Mouse (Mus musculus) gastrocnemius, postnatal 36 days (tissue): ENCODE data around the gene Rasef. TPM values are rescaled to one million over a fixed set of nuclear protein-coding genes. Genes with fewer than 3 reads are reported as not detected.
"Not testable (repeated sequence)": the region's sequence is repeated elsewhere in the genome, so short reads cannot be mapped to it uniquely, and the experiment has no call there.

Experiments
- DNase-seq, 2 experiments: peaks; one replicate each; pipeline ENCODE4 v3.0.0; 2022
- intact Hi-C: fragments of 180-260 bp; cut with DNase I; formaldehyde crosslinking; loops from one replicate; pipeline ENCODE4 v1.15.1; 2025
- long read RNA-seq, 2 experiments: library from polyadenylated mRNA; stranded (forward); transcript quantifications; one replicate each; pipeline ENCODE4 v2.0.0; 2021
- total RNA-seq, 2 experiments: library from RNA; stranded (reverse); gene quantifications; 2 replicates each; pipeline ENCODE4 v1.2.3; 2021

The Rasef gene
- total RNA-seq = not detected
- long read RNA-seq, experiment 1 = 0 reads
- long read RNA-seq, experiment 2 = 0 reads

DNA sequence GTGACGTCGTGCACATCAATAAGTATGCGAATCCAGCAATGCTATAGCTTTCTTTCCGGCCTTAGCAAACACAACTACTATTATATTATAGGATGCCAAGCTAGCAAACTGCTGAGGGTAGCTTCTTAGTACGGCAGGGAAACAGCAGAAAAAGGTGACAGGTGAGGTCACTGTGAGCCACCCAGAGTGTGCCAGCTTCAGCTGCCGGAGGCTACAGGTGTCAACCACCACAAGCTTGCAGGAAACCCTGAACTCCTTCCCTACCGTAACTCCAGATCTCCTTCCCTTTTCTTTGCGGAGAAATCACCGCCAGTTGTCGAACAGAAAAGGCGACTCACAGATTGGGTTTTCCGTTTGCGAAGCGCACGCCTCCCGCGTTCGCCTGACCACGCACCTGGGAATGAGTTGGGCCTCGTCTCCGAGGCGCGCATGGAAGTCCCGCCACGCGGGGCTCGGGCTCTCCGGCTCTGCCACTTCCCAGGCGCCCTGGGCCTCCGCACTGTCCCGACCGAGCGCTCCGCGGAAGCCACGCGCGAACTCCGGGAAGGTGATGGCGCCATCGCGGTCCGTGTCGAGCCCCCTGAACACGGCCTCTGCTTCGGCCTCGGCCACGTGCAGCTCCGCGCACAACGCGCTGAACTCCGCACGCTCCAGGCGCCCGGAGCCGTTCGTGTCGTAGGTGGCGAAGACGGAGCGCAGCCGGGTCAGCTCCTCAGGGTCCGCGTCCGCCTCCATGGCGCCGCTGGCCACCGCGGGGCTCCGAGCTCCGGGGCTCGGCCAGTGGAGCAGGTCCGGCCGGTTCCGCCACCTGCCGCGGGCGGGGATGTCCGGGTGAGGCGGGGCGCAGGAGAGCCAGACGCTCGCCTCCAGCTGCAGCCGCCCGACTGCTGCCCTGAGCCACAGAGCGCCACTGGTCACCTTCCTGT is at the start of gene Rasef:
Gene Rasef (minus strand): TSS at position 735 of the 926 bp plus-strand sequence.
- no peak for DNase-seq
- intact Hi-C loops = no loop called here

DNA sequence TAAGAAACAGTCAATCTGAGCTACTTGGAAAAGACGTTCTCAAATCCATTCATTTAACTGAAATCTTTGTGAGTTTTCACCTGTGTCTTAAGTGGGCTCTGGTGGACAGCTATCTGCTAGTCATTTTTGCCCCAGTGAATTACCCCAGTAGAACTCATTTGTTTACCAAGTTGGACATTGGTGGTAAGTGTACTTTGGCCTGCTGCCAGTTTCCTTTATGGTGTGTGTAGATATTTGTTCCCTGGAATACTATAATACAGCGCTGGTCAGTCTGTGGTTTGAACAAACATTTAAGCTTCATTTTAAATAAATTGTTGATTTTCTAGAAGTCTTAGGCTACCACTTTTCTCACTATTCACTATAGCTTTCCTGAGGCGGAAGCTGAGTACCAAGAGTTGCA is 35.8 kb upstream of the Rasef start:
- DNase-seq = no peak
- intact Hi-C loops = no loop called here

DNA sequence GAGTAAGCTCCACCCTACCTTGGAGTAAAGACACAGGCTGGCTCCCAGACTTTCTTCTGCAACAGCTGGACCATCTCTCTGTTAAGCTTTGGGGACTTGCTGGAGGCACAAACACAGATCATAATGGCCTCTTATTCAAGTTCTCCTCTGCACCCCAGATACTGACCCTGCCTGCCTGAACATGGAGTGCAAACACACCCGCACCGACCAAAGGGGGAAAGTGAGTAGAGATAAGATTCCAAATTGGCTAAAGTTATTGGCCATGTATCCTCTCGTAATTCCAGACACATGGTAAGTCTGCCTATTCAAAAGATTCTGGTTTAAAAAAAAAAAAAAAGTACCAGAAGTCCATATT is 369 bp upstream of the Rasef start:
- intact Hi-C loops = no loop called here
- DNase-seq = no peak

DNA sequence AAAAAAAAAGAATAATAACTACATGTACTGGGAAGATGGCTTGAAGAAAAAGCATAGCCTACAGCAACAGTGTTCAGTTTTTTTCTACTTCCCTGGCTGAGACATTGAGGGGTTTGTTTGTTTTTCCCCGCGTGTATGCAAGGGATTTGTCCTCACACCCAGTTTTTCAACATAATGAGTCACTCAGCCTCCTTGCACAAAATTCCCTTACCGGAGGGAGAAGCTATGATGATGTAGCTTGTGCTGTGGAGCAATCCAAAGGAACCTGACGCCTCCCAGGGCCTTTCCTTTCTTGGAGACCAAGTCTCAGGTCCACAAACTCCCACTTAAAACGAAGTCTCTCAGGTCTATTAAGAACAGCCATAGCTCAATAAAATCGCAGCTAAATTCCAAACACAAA is 1.3 kb downstream of the Rasef start:
- DNase-seq = no peak

DNA sequence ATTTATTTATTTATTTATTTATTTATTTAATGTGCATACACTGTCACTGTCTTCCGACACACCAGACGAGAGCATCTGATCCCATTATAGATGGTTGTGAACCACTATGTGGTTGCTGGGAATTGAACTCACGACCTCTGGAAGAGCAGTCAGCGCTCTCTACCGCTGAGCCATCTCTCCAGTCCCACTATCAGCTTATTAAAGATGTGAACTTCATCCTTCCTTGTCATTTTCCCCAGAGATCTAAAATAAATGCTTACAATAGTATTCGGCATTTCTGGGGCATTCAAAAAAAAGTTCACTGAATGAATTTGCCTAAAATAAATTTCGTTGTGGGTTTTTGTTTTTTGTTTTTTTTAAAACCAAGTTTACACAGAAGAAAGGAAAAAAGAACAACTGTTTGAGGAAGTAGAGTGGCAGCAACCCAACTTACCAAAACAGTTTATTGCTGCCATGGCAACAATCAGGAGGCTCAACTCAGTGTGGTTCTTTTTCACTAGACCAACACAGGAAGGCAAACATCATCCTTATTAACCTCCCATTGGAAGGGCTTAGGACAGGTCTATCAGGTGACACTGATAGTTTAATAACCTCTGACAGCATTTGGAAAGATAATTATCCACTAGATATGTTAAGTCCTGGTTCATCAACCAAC is 2.6 kb downstream of the Rasef start:
- DNase-seq = no peak
- intact Hi-C loops = no loop called here

More for the DNA sequence above, 1.3 kb downstream of the Rasef start:
- intact Hi-C loops = no loop called here

DNA sequence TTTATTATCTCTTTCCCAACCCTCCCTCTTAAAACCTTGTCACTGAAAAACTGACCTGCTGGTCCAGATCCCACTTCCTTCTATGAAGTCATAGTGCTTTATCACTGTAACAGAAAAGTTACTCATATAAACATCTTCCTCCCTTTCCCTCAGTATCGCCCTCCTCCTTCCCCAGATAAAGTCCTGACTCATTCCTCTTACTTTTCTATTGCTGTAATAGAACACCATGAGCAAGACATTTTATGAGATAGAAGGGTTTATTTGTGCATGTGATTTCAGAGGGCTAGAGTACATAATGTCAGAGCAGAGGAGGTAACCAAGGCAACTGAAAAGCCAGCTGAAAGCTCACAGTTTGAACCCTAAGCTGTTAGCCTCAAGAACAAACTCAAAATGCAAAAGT is 6.6 kb downstream of the Rasef start:
- no peak for DNase-seq
- intact Hi-C loops = no loop called here

DNA sequence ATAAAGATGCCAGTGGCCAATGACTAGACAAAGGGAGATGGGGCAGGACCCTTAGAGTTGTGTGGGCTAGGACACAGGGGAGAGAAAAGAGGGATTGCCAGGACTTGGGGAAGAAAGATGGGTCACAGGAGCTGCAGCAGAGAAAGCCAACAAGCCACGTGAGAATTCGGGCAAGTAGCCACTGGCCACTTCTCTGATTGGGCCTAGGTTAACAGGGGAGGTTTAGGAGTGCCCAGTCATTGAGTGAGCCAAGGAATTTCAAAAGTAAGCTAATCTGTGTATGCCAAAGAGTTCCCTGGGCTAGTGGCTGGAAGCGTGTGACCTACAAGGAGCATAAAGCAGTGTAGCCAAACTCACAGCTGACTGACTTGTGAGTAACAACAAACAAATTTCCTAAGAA is 9.7 kb downstream of the Rasef start:
- intact Hi-C loops = no loop called here
- no peak for DNase-seq

DNA sequence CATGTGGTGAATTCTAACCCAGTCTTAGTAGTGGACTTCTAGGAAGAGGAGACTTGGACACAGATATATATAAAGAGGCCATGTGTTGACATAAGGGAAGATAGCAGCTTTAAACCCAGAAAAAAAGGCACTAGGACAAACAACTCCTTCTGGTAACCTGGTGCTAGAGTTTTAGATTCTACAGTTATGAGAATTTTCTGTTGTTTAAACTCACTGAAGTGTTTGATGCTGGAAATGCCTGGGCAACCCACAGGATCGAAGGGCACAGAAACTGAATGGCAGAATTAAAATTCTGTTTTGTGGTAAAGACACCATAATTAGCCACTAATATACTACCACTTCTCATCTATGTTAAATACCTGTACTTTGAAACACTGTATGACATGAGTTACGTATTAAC is 15.5 kb downstream of the Rasef start:
- intact Hi-C loops = no loop called here
- no peak for DNase-seq

DNA sequence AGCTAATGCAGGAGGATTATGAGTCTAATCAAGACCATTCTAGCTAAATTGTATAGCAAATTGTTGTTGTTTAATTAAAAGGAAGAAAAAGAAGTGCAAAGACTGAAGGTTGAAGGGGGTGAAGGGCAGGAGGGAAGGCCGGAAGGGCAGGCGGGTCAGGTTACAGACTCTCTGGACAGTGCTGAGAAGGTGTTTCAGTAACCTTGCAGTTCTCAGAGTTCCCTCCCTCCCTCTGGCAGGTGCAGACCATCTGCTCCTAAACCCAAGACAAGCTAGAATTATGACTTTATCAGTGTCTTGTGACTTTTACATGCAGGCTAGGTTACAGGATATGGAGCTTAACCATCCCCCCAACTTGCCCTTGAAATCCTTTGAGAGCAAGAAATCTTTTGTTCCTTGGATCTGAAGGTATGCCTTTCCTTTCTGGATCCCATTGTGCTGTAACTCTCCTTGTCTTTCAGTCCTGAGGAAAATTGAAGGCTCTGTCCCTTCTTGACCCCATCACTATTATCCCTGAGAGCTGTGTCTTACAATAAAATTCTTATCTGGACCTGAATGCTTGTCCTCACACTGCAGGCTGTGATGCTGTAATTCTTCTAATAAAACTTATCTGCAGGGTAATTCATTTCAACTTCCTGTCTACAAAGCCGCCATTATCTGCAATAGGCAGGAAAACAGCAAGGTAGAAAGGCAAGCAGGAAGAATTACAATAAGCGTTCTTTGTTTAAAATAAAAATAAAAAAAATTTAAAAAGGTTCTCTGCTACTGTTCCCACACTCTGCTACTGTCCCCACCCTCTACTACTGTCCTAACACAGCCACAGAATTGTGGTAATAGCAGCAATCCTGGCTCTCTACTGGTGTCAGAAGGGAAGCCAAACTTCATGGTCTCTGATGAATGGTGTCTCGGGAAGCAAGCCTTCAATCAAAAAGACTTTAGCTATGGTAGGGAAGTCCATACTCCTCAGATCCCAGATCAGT is 16.7 kb downstream of the Rasef start:
- intact Hi-C loops = no loop called here
- no peak for DNase-seq

DNA sequence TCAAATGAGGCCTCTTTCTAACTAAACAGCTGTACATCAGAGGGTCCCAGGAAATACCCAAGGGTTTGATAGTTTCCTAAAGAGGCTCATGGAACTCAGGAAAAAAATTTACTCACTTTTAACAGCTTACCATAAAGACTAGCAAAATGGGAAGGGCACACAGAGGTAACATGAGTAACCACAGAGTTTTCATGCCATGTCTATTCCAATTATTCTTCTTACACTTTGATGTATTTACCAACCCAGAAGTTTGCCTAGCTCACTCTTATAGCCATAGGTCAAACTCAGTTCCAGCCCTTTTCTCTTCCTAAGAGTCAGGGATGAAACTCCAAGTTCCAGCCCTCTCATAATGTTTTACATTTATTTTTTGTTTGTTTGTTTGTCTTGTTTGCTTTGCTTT is 18.8 kb downstream of the Rasef start:
- DNase-seq = no peak
- intact Hi-C loops = no loop called here

DNA sequence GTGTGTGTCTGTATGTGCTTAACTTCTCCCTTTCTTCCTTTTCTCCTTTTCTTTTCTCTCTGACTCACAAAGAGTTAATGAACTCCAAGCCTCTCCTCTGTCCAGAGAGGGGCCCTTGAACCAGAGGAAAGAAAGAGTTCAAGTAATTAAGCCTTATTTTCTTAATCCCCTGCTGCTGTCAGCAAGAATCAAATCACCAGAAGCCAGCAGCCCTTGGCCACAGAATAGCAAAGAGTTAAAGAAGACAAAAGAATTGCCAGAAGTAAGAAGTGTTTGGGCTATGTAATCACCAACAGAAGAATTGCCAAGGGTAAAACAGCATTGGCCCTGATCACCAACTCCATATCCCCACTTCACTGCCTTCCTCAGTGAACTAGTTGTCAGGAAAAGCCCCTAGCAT is 20.2 kb downstream of the Rasef start:
- intact Hi-C loops = no loop called here
- DNase-seq = no peak

DNA sequence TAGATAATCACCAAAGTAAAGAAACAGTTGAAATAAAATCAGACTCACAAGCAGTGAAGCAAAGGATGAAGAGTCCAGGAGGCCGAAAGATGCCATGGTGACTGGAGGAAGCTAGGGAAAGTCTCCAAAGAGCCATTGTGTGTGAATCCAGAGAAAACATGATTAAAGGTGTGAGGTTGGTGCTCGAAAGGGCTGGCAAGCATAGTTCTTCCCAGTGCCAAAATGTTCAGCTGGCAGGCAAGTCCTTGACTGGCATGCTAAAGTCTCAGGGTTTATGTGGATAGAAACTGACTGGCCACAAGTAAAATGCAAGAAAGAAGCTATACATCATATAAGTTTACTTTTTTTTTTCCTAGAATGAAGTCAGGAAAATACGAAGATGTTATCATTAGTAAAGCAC is 22.6 kb downstream of the Rasef start:
- no peak for DNase-seq

DNA sequence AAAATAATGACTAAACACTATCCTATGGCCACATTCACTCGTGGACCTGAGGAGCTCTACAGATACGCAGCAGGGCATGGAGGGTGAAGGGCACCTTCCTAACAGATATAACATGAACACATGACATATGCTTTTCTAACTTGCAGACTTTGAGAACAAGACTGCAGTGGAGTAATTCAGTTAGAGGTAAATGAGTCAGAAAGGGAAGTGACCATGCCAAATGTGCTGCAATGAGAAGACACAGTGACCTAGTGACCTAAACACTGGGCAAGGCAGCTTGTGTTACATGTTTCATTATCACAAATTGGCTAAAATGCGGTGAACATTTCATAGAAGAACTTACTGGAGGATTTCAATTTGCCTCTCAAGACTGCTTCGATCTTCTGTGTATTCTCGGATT is 42.6 kb downstream of the Rasef start:
- no peak for DNase-seq
- intact Hi-C loops = no loop called here

More for the DNA sequence above, 22.6 kb downstream of the Rasef start:
- intact Hi-C loops = no loop called here

DNA sequence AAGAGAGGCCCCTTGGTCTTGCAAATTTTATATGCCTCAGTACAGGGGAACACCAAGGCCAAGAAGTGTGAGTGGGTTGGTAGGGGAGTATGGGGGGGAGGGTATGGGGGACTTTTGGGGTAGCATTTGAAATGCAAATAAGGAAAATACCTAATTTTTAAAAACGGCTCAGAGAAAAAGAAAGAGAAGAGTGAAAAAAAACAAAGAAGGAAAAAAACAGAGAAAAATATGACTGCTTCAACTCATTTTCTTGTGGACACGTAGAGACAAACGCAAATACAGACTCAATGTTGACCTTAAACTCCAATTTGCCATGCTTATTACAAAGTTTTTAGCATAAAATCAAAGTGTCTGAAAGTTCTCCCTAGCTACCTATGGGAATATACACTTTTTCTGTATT is 51.4 kb downstream of the Rasef start:
- intact Hi-C loops = no loop called here
- no peak for DNase-seq

DNA sequence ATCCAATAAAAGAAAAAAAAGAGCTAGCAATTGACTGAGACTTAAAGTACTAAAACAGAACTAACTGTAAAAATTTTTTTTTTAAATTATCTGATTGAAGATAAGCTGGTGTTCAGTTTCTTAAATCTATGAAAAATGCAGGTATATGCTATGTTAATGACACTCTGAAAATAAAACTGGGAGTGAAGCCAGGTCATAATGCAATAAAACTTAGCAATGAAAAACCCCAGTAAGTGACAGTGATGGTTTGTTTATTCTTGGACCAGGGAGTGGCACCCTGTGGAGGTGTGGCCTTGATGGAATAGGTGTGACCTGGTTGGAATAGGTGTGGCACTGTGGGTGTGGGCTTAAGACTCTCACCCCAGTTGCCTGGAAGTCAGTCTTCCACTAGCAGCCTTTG is 71.0 kb downstream of the Rasef start:
- intact Hi-C loops = no loop called here
- no peak for DNase-seq

DNA sequence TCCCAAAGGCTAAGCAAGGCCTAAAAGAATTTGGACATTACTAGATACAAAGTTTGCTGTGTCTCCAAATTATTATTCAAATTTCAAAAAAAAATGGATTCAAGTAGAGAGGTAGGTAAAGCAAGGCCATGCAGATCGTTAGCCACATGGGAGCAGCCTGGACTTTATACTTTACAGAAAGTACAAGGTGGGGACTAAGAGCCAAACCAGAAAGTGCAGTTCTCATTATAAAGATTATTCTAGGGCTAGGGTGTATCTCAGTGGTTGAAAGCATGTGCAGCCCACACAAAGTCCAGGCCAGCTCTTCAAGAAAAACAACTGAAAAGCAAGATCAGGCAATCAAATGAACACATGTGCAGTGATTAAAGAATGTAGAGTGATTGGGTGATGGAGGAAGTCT is 72.0 kb downstream of the Rasef start:
- intact Hi-C loops = no loop called here
- DNase-seq = no peak

DNA sequence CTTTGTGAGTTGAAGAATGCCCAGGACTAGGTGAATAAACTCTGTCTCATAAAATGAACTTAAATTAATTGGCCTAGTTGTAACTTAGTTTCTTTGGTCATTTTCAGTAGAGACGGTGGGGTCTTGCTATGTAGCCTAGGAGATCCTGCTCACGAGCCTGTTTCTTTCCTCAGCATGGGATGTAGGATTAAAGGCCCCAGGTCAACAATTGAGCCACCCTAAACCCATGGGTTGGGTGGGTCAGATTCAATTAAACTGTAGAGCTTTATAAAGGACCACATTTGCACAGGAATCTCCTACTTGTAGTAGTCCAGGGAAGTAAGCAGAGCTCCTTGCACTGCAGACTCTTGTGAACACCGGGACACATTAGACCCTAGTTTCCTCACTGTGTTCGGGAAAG is 107.6 kb downstream of the Rasef start, which contains the start of gene Gm428:
Gene Gm428 (plus strand): TSS at position 301 of the 400 bp plus-strand sequence.
- intact Hi-C loops, DNase-seq: not testable (repeated sequence)

DNA sequence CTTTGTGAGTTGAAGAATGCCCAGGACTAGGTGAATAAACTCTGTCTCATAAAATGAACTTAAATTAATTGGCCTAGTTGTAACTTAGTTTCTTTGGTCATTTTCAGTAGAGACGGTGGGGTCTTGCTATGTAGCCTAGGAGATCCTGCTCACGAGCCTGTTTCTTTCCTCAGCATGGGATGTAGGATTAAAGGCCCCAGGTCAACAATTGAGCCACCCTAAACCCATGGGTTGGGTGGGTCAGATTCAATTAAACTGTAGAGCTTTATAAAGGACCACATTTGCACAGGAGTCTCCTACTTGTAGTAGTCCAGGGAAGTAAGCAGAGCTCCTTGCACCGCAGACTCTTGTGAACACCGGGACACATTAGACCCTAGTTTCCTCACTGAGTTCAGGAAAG is 122.7 kb downstream of the Rasef start, which contains the start of gene Gm11239:
Gene Gm11239 (plus strand): TSS at position 301 of the 400 bp plus-strand sequence.
- intact Hi-C loops, DNase-seq: not testable (repeated sequence)
